In the genomic region with DNA sequence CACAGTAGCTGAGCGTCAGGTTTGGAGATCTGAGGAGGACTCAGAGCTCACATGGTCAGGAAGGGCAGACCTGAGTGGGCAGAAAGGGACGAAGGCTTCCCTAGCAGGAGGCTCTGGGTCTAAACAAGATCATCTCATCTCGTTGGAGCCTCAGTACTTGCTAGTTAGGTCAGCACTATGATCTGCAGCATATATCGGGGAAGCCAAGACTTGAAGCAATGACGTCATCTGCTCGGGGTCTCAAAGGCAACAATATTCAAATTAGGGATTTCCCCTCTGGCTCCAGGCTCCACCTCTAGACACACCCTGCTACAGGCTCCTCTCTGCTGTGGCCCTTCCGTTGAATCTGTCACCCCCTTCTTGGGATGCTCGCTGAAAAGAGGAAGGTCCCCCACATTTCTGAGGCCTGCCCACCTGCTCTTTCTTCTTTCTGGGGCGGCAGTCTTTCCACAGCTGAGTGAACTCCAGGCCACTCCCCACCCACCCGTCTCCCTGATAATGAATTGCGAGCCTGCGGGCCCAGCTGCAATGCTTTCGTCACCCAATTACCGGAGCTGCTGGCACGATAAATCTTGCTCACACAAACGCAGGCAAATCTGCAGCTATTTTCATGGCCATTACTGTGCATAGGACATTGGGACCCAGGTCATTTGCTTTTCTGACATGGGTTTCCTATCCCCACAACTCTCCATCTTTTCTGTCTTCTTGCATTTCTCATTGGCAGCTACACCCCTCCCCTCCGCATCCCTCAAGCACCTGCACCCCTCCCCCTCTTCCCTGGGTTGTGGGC, we compare ENCODE assay signal across 1 mouse cellular context.
TF ChIP-seq lines count a peak whose summit lies in the region.

No protein-coding gene starts in this region.

TF ChIP-seq in MEL, 35 proteins besides CTCF, POLR2A, EP300 and RAD21 (continued from another document):
- TF ChIP-seq HCFC1 (IDR thresholded peaks at IDR 0.05; ENCODE audit: low read depth, low read length) (no peak), MYC (IDR thresholded peaks at IDR 0.05; ENCODE audit: low read depth, low read length) (no peak), SMC3 (IDR thresholded peaks at IDR 0.05; ENCODE audit: low read depth, low read length) (no peak), CHD2 (IDR thresholded peaks at IDR 0.05; ENCODE audit: low read length) (no peak), POLR2AphosphoS2 (IDR thresholded peaks at IDR 0.05; ENCODE audit: low read length) (no peak), MAZ (IDR thresholded peaks at IDR 0.05; ENCODE audit: low read depth, low read length) (no peak)
